19 mouse cellular contexts compared by ENCODE assay signal in the genomic region with DNA sequence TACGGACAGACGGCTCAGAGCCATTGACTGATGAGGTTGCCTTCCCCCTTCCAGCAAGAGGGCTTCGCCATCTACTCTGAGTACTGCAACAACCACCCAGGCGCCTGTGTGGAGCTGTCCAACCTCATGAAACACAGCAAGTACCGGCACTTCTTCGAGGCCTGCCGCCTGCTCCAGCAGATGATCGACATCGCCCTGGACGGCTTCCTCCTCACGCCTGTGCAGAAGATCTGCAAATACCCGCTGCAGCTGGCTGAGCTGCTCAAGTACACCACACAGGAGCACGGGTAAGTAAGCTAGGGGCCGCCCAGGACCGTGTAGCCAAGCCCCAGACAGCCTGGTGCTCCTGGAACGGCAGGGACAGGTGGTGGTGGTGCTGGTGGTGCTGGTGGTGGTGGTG. TPM values are rescaled to one million over a fixed set of nuclear protein-coding genes. Genes with fewer than 3 reads are reported as not detected.
"Had no signal": no experiment of that assay in that cellular context is flagged by ENCODE, and none has a peak within 500 bp of the region (broad histone marks: within the 10 kb centered on the region; RNA-seq: fewer than 3 reads in every experiment).

No protein-coding gene starts in this region.

- H3K4me3 ChIP-seq: layer of hippocampus, adult 2 months; limb, embryonic 10.5 days; limb, embryonic 13.5 days; liver, embryonic 12.5 days; liver, embryonic 15.5 days; lung, embryonic 15.5 days; midbrain, embryonic 13.5 days had no signal

- H3K27ac ChIP-seq: layer of hippocampus, adult 2 months; limb, embryonic 10.5 days; limb, embryonic 13.5 days; liver, embryonic 12.5 days; liver, embryonic 15.5 days; lung, embryonic 15.5 days; midbrain, embryonic 13.5 days had no signal

- H3K27me3 ChIP-seq: limb, embryonic 13.5 days; liver, embryonic 12.5 days; liver, embryonic 15.5 days; lung, embryonic 15.5 days; midbrain, embryonic 13.5 days had no signal

- DNase-seq: kidney, adult 9 months; kidney, postnatal 14 days; kidney, postnatal 4 days; layer of hippocampus, adult 9-11 months; liver; lung, adult 18-20 months; lung, postnatal 10 days; lung, postnatal 36 days; thymus, adult 18-20 months; thymus, postnatal 36 days had no signal

- H3K9ac ChIP-seq: limb, embryonic 13.5 days; liver, embryonic 12.5 days; liver, embryonic 15.5 days; lung, embryonic 15.5 days; midbrain, embryonic 13.5 days had no signal

- ATAC-seq: liver, embryonic 12.5 days; midbrain, embryonic 13.5 days had no signal

- H3K4me1 ChIP-seq: limb, embryonic 10.5 days; limb, embryonic 13.5 days; liver, embryonic 12.5 days; liver, embryonic 15.5 days; lung, embryonic 15.5 days had no signal

- H3K4me2 ChIP-seq: limb, embryonic 13.5 days; liver, embryonic 12.5 days; liver, embryonic 15.5 days; lung, embryonic 15.5 days; midbrain, embryonic 13.5 days had no signal

- H3K9me3 ChIP-seq: limb, embryonic 10.5 days; limb, embryonic 13.5 days; liver, embryonic 12.5 days; liver, embryonic 15.5 days; lung, embryonic 15.5 days; midbrain, embryonic 13.5 days had no signal

RNA-seq across cellular contexts. Expression of a gene that starts 16.4 kb away (rescaled TPM):
- polyA plus RNA-seq: midbrain, embryonic 13.5 days; neural tube, embryonic 11.5 days; neural tube, embryonic 14.5 days had no signal
